Mouse (Mus musculus) neural tube, embryonic 13.5 days (tissue): ENCODE data around the gene Cd79a. TPM values are rescaled to one million over a fixed set of nuclear protein-coding genes. Genes with fewer than 3 reads are reported as not detected.

Experiments
- ATAC-seq: fragments of 200-750 bp; cut with Nextera tagmentation; 2 replicates; pipeline ENCODE4 v1.8.0; 2017; ENCODE audit warnings: low read depth, mild to moderate bottlenecking, moderate TSS enrichment, moderate library complexity
- H3K27ac ChIP-seq: fragments of 300-500 bp; sonication (generic); replicated peaks from 2 replicates; pipeline ENCODE4 v1.5.1; 2015; ENCODE audit warnings: moderate library complexity, mild to moderate bottlenecking, inconsistent platforms
- H3K27me3 ChIP-seq: fragments of 300-500 bp; sonication (generic); 2 replicates; pipeline ENCODE4 v1.6.1; 2015; ENCODE audit warnings: mild to moderate bottlenecking, inconsistent platforms
- H3K36me3 ChIP-seq: fragments of 300-500 bp; sonication (generic); 2 replicates; pipeline ENCODE4 v1.6.1; 2015; ENCODE audit warnings: mild to moderate bottlenecking, inconsistent platforms
- H3K4me1 ChIP-seq: fragments of 300-500 bp; sonication (generic); replicated peaks from 2 replicates; pipeline ENCODE4 v1.6.1; 2015; ENCODE audit warnings: inconsistent platforms
- H3K4me2 ChIP-seq: fragments of 300-500 bp; sonication (generic); 2 replicates; pipeline ENCODE4 v1.6.1; 2015; ENCODE audit warnings: inconsistent platforms, mild to moderate bottlenecking, moderate library complexity
- H3K4me3 ChIP-seq: fragments of 300-500 bp; sonication (generic); 2 replicates; pipeline ENCODE4 v1.5.1; 2015; ENCODE audit warnings: mild to moderate bottlenecking, inconsistent platforms
- H3K9ac ChIP-seq: fragments of 300-500 bp; sonication (generic); 2 replicates; pipeline ENCODE4 v1.6.1; 2015; ENCODE audit warnings: moderate library complexity, mild to moderate bottlenecking, inconsistent platforms
- H3K9me3 ChIP-seq: fragments of 300-500 bp; sonication (generic); 2 replicates; pipeline ENCODE4 v1.6.1; 2016; ENCODE audit warnings: inconsistent platforms
- WGBS: fragments of 180-500 bp; shearing (Covaris S2); methylation state at CpG from one replicate; pipeline ENCODE4 v1.1.7; 2015; 5-methylcytosine and 5-hydroxymethylcytosine counted together
- polyA plus RNA-seq: library from polyadenylated mRNA; unstranded; fragments of >200 nt; fragmentation: Nextera tagmentation; extraction: Ambion mirVana; gene quantifications from 2 replicates; pipeline ENCODE4 v1.2.1, GENCODE M21; 2015

Gene Cd79a
- polyA plus RNA-seq, 1 experiment from 2014 or later, result 0.31 TPM

GRCm38 (mm10) chr7:24947316-24948048, 50.3 kb downstream of the Cd79a start:
- Histone ChIP-seq H3K36me3 (no peaks in the 10 kb centered on the region), H3K9me3 (no peaks in the 10 kb centered on the region), H3K4me2 (no peak overlapping the region), H3K27ac (no peak overlapping the region), H3K4me1 (peaks cover 55% of the 10 kb centered on the region), H3K27me3 (peaks cover 99% of the 10 kb centered on the region), H3K4me3 (no peak overlapping the region), H3K9ac (no peak overlapping the region)
- ATAC-seq, result no peak
- 4% methylated on average over 7 of the region's 7 CpGs for WGBS

GRCm38 (mm10) chr7:24948774-24949173, 51.6 kb downstream of the Cd79a start:
- H3K9ac ChIP-seq, result peak overlapping the region; percentile 61
- ATAC-seq, result no peak
- peak overlapping the region; percentile 39 for H3K4me2 ChIP-seq
- H3K36me3 ChIP-seq, result no peaks in the 10 kb centered on the region
- H3K9me3 ChIP-seq, result no peaks in the 10 kb centered on the region
- peaks cover 59% of the 10 kb centered on the region for H3K4me1 ChIP-seq
- peak overlapping the region; percentile 9; the same call in 1 of the 2 replicates for H3K4me3 ChIP-seq
- H3K27ac ChIP-seq, result no peak overlapping the region
- 2% methylated on average over 28 of the region's 29 CpGs for WGBS
- peaks cover 99% of the 10 kb centered on the region for H3K27me3 ChIP-seq

DNA sequence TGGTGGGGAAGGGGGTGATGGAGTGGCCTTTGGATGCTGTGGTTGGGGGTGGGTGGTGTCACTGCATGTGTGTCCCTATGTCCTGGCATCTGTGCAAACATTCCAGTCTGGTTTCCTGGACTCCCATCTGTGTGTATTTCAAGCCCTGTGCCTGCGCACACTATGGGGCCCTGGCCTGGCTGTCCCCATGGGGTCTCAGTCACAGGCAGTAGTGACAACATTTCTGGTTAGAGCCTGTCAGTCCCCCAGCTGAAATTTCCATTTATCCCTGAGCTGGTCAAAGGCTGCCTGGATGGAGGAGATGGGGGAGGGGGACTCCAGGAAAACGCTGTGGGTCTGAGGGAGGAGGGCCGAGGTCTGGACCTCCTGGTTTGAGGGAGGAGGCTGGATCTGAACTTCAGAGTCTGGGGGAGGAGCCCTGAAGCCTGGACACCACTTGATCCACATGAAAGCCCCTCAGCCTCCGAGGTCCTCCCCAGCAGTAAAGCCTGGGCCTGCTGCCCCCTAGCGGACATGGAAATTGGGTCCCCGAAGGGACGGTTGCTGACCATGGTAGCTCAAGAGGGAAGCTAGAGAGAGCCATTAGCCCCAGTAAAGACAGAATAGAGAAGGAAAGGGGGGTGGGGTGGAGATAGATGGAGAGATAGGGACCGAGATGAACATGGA, 52.9 kb downstream of the Cd79a start:
- ATAC-seq, result peak; percentile 10; the same call in 1 of the 2 replicates
- Histone ChIP-seq H3K27me3 (peaks cover 97% of the 10 kb centered on the region), H3K4me1 (peaks cover 61% of the 10 kb centered on the region), H3K9me3 (no peaks in the 10 kb centered on the region), H3K4me2 (no peak overlapping the region), H3K9ac (no peak overlapping the region), H3K36me3 (no peaks in the 10 kb centered on the region), H3K4me3 (no peak overlapping the region), H3K27ac (no peak overlapping the region)
- 0% methylated on average over 8 of the region's 8 CpGs for WGBS

Other genes with a start within 250 kb of the Cd79a start
- gene Tex101, start 220.7 kb upstream of the Cd79a start, polyA plus RNA-seq, result not detected in 2 replicates
- gene BC049730, start 188.1 kb upstream of the Cd79a start, polyA plus RNA-seq, result not detected in 2 replicates
- gene Gm4763, start 170.5 kb upstream of the Cd79a start, polyA plus RNA-seq, result not detected in 2 replicates
- 0.21 and 0.33 TPM in 2 replicates for gene Cd177, start 137.1 kb upstream of the Cd79a start, polyA plus RNA-seq
- gene Ceacam10, start 120.2 kb upstream of the Cd79a start, polyA plus RNA-seq, result 0.52 TPM in 1 of 2 replicates, not detected in the other
- gene Gm9844, start 35.2 kb upstream of the Cd79a start, polyA plus RNA-seq, result 35.5 and 48.2 TPM in 2 replicates
- gene Lypd4, start 27.4 kb upstream of the Cd79a start, polyA plus RNA-seq, result not detected in 2 replicates
- gene Dmrtc2, start 27.3 kb upstream of the Cd79a start, polyA plus RNA-seq, result not detected in 2 replicates
- 1,220 and 1,295 TPM in 2 replicates for gene Rps19, start 13.0 kb upstream of the Cd79a start, polyA plus RNA-seq
- gene Arhgef1, start 5.5 kb downstream of the Cd79a start, polyA plus RNA-seq, result 61.9 and 63.8 TPM in 2 replicates
- gene Gm4881, start 47.1 kb downstream of the Cd79a start, polyA plus RNA-seq, result 1.0 and 1.2 TPM in 2 replicates
- 255 and 276 TPM in 2 replicates for gene Rabac1, start 75.4 kb downstream of the Cd79a start, polyA plus RNA-seq
- 261 and 282 TPM in 2 replicates for gene Atp1a3, start 108.6 kb downstream of the Cd79a start, polyA plus RNA-seq
- gene Grik5, start 175.0 kb downstream of the Cd79a start, polyA plus RNA-seq, result 15.2 and 15.3 TPM in 2 replicates
- gene Zfp574, start 175.2 kb downstream of the Cd79a start, polyA plus RNA-seq, result 32.8 and 35.4 TPM in 2 replicates